ENCODE assay signal across 14 mouse cellular contexts in genomic region chr17:4465741-4466140, GRCm38 (mm10).
DNase-seq lines count a peak whose midpoint lies in the region.
"Had no signal": no experiment of that assay in that cellular context is flagged by ENCODE, and none has a peak within 500 bp of the region (broad histone marks: within the 10 kb centered on the region; RNA-seq: fewer than 3 reads in every experiment).

No protein-coding gene starts in this region.

- peak; percentile 14 for DNase-seq in left cerebral cortex, adult 11 months (ENCODE audit: low spot score)
- no peak for DNase-seq in left cerebral cortex, postnatal 10 days (ENCODE audit: extremely low spot score in 1 of 2, low spot score in 2 of 2)
- peak; percentile 11 for DNase-seq in right cerebral cortex, postnatal 25 days
- no peak for DNase-seq in right cerebral cortex, postnatal 10 days (ENCODE audit: low spot score in 2 of 2)
- DNase-seq in right cerebral cortex, postnatal 36 days (ENCODE audit: low spot score in 2 of 2) = peak; percentile 20 to 67
- DNase-seq in gastrocnemius, postnatal 36 days = no peak
- DNase-seq: adrenal gland, postnatal 14 days; cerebellum, adult 18-20 months; cerebellum, adult 9-11 months; cerebellum, postnatal 36 days; gastrocnemius, adult 2 months; heart, adult 18-20 months; heart, postnatal 10 days; heart, postnatal 4 days had no signal

- intact Hi-C loops in left cerebral cortex, postnatal 10 days (cut with DNase I) = no loop called here
- intact Hi-C loops in gastrocnemius, postnatal 36 days (cut with DNase I) = no loop called here

Comparison
In these comparisons a context has a peak if more than half of its experiments do, and no peak if none do; other contexts are left out.
1. DNase-seq: peak in left cerebral cortex, adult 11 months (single experiment), right cerebral cortex, postnatal 25 days (single experiment) and right cerebral cortex, postnatal 36 days (2 of 2); none in left cerebral cortex, postnatal 10 days (0 of 2), right cerebral cortex, postnatal 10 days (0 of 2) and gastrocnemius, postnatal 36 days (0 of 2).